10 mouse cellular contexts compared by ENCODE assay signal in the genomic region with DNA sequence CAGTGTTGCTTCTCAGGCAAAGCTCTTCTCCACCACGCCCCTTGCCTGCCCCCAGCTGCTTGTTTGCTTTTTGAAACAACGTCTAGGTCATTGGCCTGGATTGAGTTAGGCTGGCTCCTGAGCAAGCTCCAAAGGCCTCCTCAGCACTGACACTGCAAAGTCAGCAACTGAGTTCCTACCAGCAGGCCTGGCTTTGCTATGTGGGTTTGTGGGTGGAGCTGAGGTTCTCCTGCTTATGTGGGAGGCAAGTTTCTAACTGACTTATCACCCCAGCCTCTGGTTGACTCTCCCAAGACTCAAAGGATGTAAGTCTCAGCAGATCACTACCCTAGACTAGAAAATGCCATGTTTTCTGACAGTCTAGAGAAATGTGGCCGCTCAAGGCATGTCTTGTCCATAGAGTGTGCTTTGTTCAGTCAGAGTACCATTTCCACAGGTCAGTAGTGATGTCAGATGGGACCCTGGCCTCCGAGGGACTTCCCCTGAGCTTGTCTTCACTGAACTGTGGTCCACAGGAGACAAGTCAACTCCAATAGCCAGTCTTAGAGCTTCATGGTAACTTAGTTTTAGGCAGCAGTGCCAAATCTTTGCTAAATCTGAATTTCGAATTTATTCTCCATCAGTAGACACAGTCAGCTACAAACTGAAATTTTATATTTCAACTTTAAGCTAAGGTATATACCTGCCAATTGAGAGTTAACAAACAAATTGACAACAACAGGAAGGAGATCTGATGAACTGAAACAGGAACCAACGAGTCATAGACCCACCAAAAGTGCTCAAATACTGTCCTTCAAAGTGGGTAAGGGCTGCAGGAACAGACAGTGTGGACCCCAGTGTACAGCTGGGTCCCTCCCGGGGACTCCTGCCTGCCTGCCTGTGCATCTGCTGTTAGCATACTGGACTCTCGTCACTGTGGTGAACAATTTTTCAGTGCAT. TPM values are rescaled to one million over a fixed set of nuclear protein-coding genes. Genes with fewer than 3 reads are reported as not detected.
DNase-seq lines count a peak whose midpoint lies in the region; ATAC-seq lines count a peak whose summit lies in the region.
"Had no signal": no experiment of that assay in that cellular context is flagged by ENCODE, and none has a peak within 500 bp of the region (broad histone marks: within the 10 kb centered on the region; RNA-seq: fewer than 3 reads in every experiment).

No protein-coding gene starts in this region.

- no peak for DNase-seq in embryonic facial prominence, embryonic 11.5 days (ENCODE audit: low spot score)
- DNase-seq in embryonic facial prominence, embryonic 10.5 days (ENCODE audit: low spot score) = no peak
- peak; percentile 5 for DNase-seq in NIH3T3 (ENCODE audit: low read depth)
- peak; percentile 11 to 54 for DNase-seq in kidney, postnatal 25 days
- peak; percentile 57 for DNase-seq in lung, postnatal 36 days
- DNase-seq in heart, postnatal 10 days = no peak
- DNase-seq in thymus, postnatal 25 days = no peak
- no peak for DNase-seq in right cerebral cortex, postnatal 36 days (ENCODE audit: low spot score in 2 of 2)
- DNase-seq: cerebellum, postnatal 36 days had no signal

- 0 out of 2 replicates have a peak overlapping the region, but pooled peaks have one; percentile 9 for H3K9ac ChIP-seq in embryonic facial prominence, embryonic 11.5 days (replicated peaks; ENCODE audit: low read length)
- H3K9ac ChIP-seq: limb, embryonic 12.5 days had no signal

- 69% methylated on average over 8 of the region's 8 CpGs for WGBS in embryonic facial prominence, embryonic 11.5 days
- 74% methylated on average over 8 of the region's 8 CpGs for WGBS in embryonic facial prominence, embryonic 10.5 days

- no peak for ATAC-seq in embryonic facial prominence, embryonic 11.5 days (replicated peaks; ENCODE audit: insufficient number of reproducible peaks, low FRiP score, low TSS enrichment, low read depth)

- no peak overlapping the region for H3K27ac ChIP-seq in embryonic facial prominence, embryonic 11.5 days (replicated peaks; ENCODE audit: low read depth, low read length)
- no peak overlapping the region for H3K27ac ChIP-seq in embryonic facial prominence, embryonic 10.5 days (replicated peaks)
- H3K27ac ChIP-seq: limb, embryonic 12.5 days had no signal

- H3K4me3 ChIP-seq in embryonic facial prominence, embryonic 11.5 days (ENCODE audit: low read depth, low read length) = no peak overlapping the region
- H3K4me3 ChIP-seq in embryonic facial prominence, embryonic 10.5 days = no peak overlapping the region
- H3K4me3 ChIP-seq: limb, embryonic 12.5 days had no signal

- H3K4me2 ChIP-seq in embryonic facial prominence, embryonic 11.5 days (ENCODE audit: low read depth, low read length) = no peak overlapping the region
- H3K4me2 ChIP-seq: limb, embryonic 12.5 days had no signal

- no peaks in the 10 kb centered on the region for H3K4me1 ChIP-seq in embryonic facial prominence, embryonic 11.5 days (ENCODE audit: control insufficient read depth, insufficient read depth, low read length)
- 0 out of 2 replicates have a peak, but pooled peaks cover 3% of the 10 kb centered on the region for H3K4me1 ChIP-seq in embryonic facial prominence, embryonic 10.5 days
- H3K4me1 ChIP-seq: limb, embryonic 12.5 days had no signal

- no peaks in the 10 kb centered on the region for H3K27me3 ChIP-seq in embryonic facial prominence, embryonic 11.5 days (ENCODE audit: control insufficient read depth, insufficient read depth, low read length)
- no peaks in the 10 kb centered on the region for H3K27me3 ChIP-seq in embryonic facial prominence, embryonic 10.5 days (replicated peaks; ENCODE audit: low read depth, poor library complexity, severe bottlenecking)
- H3K27me3 ChIP-seq: limb, embryonic 12.5 days had no signal

- intact Hi-C loops in heart, postnatal 10 days (cut with DNase I) = no loop called here

- no peaks in the 10 kb centered on the region for H3K36me3 ChIP-seq in embryonic facial prominence, embryonic 11.5 days (replicated peaks; ENCODE audit: control insufficient read depth, insufficient read depth, low read depth, low read length)
- no peaks in the 10 kb centered on the region for H3K36me3 ChIP-seq in embryonic facial prominence, embryonic 10.5 days (replicated peaks)
- H3K36me3 ChIP-seq: limb, embryonic 12.5 days had no signal

- H3K9me3 ChIP-seq in embryonic facial prominence, embryonic 11.5 days (replicated peaks; ENCODE audit: control insufficient read depth, low read length) = no peaks in the 10 kb centered on the region
- no peaks in the 10 kb centered on the region for H3K9me3 ChIP-seq in embryonic facial prominence, embryonic 10.5 days
- H3K9me3 ChIP-seq: limb, embryonic 12.5 days had no signal

RNA-seq across cellular contexts. Expression of a gene that starts 44.5 kb away (rescaled TPM):
- polyA plus RNA-seq in embryonic facial prominence, embryonic 11.5 days (2014; fragmentation: Nextera tagmentation; extraction: Ambion mirVana) = 131 and 134 TPM in 2 replicates
- 121 and 133 TPM in 2 replicates for polyA plus RNA-seq in embryonic facial prominence, embryonic 10.5 days (2016; fragmentation: Nextera tagmentation; extraction: Ambion mirVana)
- 10 to 100 TPM; 85.0 to 88.6 TPM for total RNA-seq in heart, postnatal 10 days (2021)

RNA-seq across cellular contexts. Expression of a gene that starts 53.5 kb away (rescaled TPM):
- polyA plus RNA-seq in embryonic facial prominence, embryonic 11.5 days (2014; fragmentation: Nextera tagmentation; extraction: Ambion mirVana) = 686 and 711 TPM in 2 replicates
- polyA plus RNA-seq in embryonic facial prominence, embryonic 10.5 days (2016; fragmentation: Nextera tagmentation; extraction: Ambion mirVana) = 555 and 612 TPM in 2 replicates
- total RNA-seq in heart, postnatal 10 days (2021) = 1,000 to 10,000 TPM; 1,182 to 1,233 TPM

Comparison
In these comparisons a context has a peak if more than half of its experiments do, and no peak if none do; other contexts are left out.
1. DNase-seq: peak in NIH3T3 (single experiment), kidney, postnatal 25 days (2 of 2) and lung, postnatal 36 days (single experiment); none in embryonic facial prominence, embryonic 11.5 days (single experiment), embryonic facial prominence, embryonic 10.5 days (single experiment), heart, postnatal 10 days (0 of 2), thymus, postnatal 25 days (single experiment) and right cerebral cortex, postnatal 36 days (0 of 2).